Mouse (Mus musculus): ENCODE data around the gene Gm20388.

DNA sequence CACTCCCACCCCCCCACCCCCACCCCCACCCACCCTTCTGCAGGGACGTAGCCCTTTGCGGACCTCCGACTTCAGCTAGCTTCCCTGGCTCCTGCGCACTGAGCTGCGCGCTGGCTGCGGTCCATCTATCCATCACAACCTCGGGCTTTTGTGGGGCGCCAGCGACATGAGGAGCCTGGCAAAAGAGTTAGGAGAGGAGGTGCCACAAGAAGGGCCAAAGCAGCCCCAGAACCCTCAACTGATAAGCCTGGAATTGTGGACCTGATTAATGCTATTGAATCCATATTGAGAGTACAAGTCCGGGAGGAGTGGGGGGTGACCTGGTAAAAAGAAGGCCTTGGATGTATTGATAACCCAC is 3604.9 kb downstream of the Gm20388 start:
- no peak for TF ChIP-seq CTCF (IDR thresholded peaks at IDR 0.05; ENCODE audit: borderline replicate concordance, extremely low read depth, insufficient read depth, insufficient read length)
- no peak for TF ChIP-seq POLR2A (IDR thresholded peaks at IDR 0.05; ENCODE audit: borderline replicate concordance, extremely low read depth, insufficient read depth, insufficient read length, poor library complexity, severe bottlenecking)

Data from brain, embryonic 14.5 days (tissue).